Mouse (Mus musculus) monocyte, adult 5-6 weeks (primary cell): ENCODE measurements around the gene Dock10. TPM values are rescaled to one million over a fixed set of nuclear protein-coding genes. Genes with fewer than 3 reads are reported as not detected.

Experiments
- ATAC-seq: fragments of 153-309, 156-312 bp; replicated peaks from 2 replicates; pipeline ENCODE4 v1.8.0; 2017; ENCODE audit warnings: mild to moderate bottlenecking; ENCODE audit not compliant: low TSS enrichment, insufficient number of reproducible peaks, severe bottlenecking, poor library complexity, low FRiP score
- total RNA-seq: library from RNA; stranded (forward); fragments of 200-1000, 200-491, 200-594 nt; gene quantifications from 3 replicates; pipeline ENCODE4 v1.2.3, GENCODE M21; 2017

Dock10 gene
- total RNA-seq, 1 experiment from 2014 or later: 171 TPM

DNA sequence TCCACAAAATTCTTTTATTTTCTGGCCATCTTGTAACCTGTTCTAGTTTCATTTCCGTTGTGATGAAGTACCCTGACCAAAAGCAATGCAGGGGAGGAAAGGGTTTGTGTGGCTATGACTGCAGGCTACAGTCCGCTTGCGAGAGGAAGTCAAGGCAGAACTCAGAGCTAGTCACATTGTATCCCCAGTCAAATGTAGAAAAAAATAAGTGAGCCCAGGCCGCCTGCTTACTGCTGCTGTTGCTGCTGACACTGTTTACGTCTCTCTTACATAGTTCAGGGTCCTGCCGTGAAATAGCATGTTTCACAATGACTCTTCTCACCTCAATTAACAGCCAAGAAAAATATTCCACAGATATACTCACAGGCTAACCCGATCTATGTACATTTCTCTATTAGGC, 87.9 kb downstream of the Dock10 start:
- ATAC-seq: 0 out of 2 replicates have a peak, but pooled peaks have one; percentile 18

DNA sequence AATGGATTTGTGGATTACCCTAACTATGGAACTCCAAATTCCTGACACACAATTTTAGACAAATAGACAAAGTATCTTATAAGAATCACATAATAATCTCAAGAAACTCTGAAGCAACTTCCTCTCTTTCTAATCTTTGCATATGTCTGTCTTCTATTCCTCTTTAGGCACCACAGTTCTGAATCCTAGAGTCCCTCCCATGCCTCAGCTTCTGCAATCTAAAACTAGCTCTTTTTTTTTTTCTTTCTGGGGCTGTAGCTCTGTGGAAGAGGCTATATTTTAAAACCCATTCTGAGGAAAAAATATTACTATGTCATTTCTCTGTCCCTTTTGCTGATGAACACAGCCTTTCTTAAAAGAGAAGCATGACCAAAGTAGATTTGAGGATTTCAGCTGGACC, 92.6 kb downstream of the Dock10 start:
- peak; percentile 48 for ATAC-seq

DNA sequence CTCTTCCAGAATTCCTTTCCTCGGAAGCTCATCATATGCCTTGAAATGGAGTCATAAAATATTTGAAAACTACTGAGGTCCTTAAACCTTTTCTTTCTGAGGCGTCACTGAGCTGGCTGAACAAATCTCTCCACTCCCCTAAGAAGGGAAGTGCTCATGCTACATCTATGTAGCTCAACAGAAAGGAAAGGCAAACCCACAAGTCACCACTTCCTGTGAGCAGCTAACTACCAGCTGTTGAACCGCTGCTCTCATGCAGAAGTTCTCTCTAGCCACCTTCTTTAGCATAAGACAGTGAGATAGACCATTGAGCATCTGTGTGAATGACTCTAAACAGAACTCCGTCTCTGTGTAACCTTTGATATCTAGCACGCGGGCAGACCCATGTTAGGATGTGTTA, 93.2 kb downstream of the Dock10 start:
- peak; percentile 98 for ATAC-seq

GRCm38 (mm10) chr1:80661506-80662402, 96.6 kb downstream of the Dock10 start:
- no peak for ATAC-seq

- ATAC-seq: peak; percentile 68
Measured at GRCm38 (mm10) chr1:80659465-80660245, 98.7 kb downstream of the Dock10 start.

- ATAC-seq: no peak
Measured at GRCm38 (mm10) chr1:80656389-80656788, 101.9 kb downstream of the Dock10 start.

DNA sequence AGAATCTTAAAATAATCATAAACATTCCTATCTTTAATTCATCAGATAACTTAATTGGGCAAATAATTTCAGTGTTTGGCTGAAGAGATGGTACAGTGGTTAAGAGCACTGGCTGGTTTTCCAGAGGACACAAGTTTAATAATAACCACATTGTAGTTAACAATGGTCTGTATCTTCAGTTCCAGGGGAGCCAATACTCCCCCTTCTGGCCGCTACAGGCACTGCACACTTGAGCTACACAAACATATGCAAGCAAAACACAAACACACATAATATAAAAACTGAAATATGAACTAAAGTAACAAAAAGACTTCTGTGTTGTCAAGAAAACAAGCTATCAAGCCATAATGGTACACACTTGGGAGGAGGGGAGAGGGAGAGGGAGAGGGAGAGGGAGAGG, 102.5 kb downstream of the Dock10 start:
- no peak for ATAC-seq

GRCm38 (mm10) chr1:80655195-80655594, 103.1 kb downstream of the Dock10 start:
- ATAC-seq: 0 out of 2 replicates have a peak, but pooled peaks have one; percentile 33

- ATAC-seq: no peak
Measured at GRCm38 (mm10) chr1:80654177-80654576, 104.2 kb downstream of the Dock10 start.

- ATAC-seq: no peak
Measured at GRCm38 (mm10) chr1:80652803-80653202, 105.5 kb downstream of the Dock10 start.

- no peak for ATAC-seq
Measured at GRCm38 (mm10) chr1:80652083-80652482, 106.2 kb downstream of the Dock10 start.

DNA sequence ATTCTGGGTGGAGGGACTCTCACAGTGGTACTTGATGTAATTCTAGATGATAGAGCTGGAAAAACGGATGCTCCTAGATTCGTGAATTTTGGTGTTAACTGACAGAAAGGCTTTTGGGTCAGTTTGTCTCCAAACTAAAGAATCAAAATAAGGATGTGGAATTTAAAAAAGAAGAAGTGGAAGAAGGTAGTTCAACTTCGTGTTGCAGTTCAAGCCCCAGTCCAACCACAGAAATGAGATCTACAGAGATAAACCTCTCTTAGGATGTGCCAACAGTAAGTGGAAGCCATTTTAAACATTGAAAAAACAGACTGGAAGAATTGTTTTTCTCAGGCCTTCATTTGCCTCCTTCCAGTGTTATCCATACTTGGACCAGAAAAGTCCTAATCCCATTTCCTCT, 111.7 kb downstream of the Dock10 start:
- peak; percentile 84 for ATAC-seq

GRCm38 (mm10) chr1:80643866-80644451, 114.4 kb downstream of the Dock10 start:
- no peak for ATAC-seq

- ATAC-seq: no peak
Measured at GRCm38 (mm10) chr1:80641832-80642231, 116.5 kb downstream of the Dock10 start.

- no peak for ATAC-seq
Measured at GRCm38 (mm10) chr1:80641288-80641687, 117.0 kb downstream of the Dock10 start.

GRCm38 (mm10) chr1:80639553-80639952, 118.8 kb downstream of the Dock10 start:
- no peak for ATAC-seq

GRCm38 (mm10) chr1:80637214-80637705, 121.1 kb downstream of the Dock10 start:
- ATAC-seq: peak; percentile 49

- no peak; the same call in 1 of the 2 replicates for ATAC-seq
Measured at GRCm38 (mm10) chr1:80635825-80636224, 122.5 kb downstream of the Dock10 start.

- no peak for ATAC-seq
Measured at GRCm38 (mm10) chr1:80633536-80633935, 124.8 kb downstream of the Dock10 start.
